In genomic region chr17:8232089-8232488, GRCm38 (mm10) we compare ENCODE assay signal across 9 mouse cellular contexts. TPM values are rescaled to one million over a fixed set of nuclear protein-coding genes. Genes with fewer than 3 reads are reported as not detected.
DNase-seq lines count a peak whose midpoint lies in the region; ATAC-seq lines count a peak whose summit lies in the region.
"Had no signal": no experiment of that assay in that cellular context is flagged by ENCODE, and none has a peak within 500 bp of the region (broad histone marks: within the 10 kb centered on the region; RNA-seq: fewer than 3 reads in every experiment).

No protein-coding gene starts in this region.

- 0 out of 2 replicates have a peak, but pooled peaks cover 13% of the 10 kb centered on the region for H3K4me1 ChIP-seq in kidney, embryonic 15.5 days
- H3K4me1 ChIP-seq in hindbrain, embryonic 16.5 days (ENCODE audit: control insufficient read depth, insufficient read depth, low read depth, low read length): no peaks in the 10 kb centered on the region
- H3K4me1 ChIP-seq in forebrain, embryonic 14.5 days (ENCODE audit: control insufficient read depth, insufficient read depth, low read length): no peaks in the 10 kb centered on the region

- H3K27ac ChIP-seq in kidney, embryonic 15.5 days: no peak overlapping the region
- no peak overlapping the region for H3K27ac ChIP-seq in hindbrain, embryonic 16.5 days (ENCODE audit: low read depth, low read length)
- H3K27ac ChIP-seq in forebrain, embryonic 14.5 days (ENCODE audit: low read depth, low read length): no peak overlapping the region
- H3K27ac ChIP-seq: left cerebral cortex, adult 2 months had no signal

- H3K4me3 ChIP-seq in kidney, embryonic 15.5 days (replicated peaks): no peak overlapping the region
- no peak overlapping the region for H3K4me3 ChIP-seq in hindbrain, embryonic 16.5 days (ENCODE audit: low read length)
- H3K4me3 ChIP-seq in forebrain, embryonic 14.5 days (ENCODE audit: low read depth, low read length): no peak overlapping the region
- H3K4me3 ChIP-seq: left cerebral cortex, adult 2 months had no signal

- no peaks in the 10 kb centered on the region for H3K27me3 ChIP-seq in kidney, embryonic 15.5 days
- H3K27me3 ChIP-seq in hindbrain, embryonic 16.5 days (replicated peaks; ENCODE audit: control insufficient read depth, insufficient read depth, low read length): no peaks in the 10 kb centered on the region
- no peaks in the 10 kb centered on the region for H3K27me3 ChIP-seq in forebrain, embryonic 14.5 days (replicated peaks; ENCODE audit: control insufficient read depth, insufficient read depth, low read length)

- ATAC-seq in kidney, embryonic 15.5 days (replicated peaks; ENCODE audit: low FRiP score): 0 out of 2 replicates have a peak, but pooled peaks have one; percentile 33
- peak; percentile 36 to 58; a peak in 2 of 4 replicates for ATAC-seq in hematopoietic stem cell, adult 5-6 weeks (replicated peaks in 1 of 2; ENCODE audit: insufficient read depth in 1 of 2, low FRiP score in 2 of 2, low TSS enrichment in 1 of 2, low read depth in 1 of 2, poor library complexity in 2 of 2, severe bottlenecking in 2 of 2)
- ATAC-seq in neutrophil, adult 5-6 weeks (ENCODE audit: extremely low read depth, insufficient number of reproducible peaks, low FRiP score, poor library complexity, severe bottlenecking): peak; percentile 44; the same call in 1 of the 2 replicates
- no peak for ATAC-seq in hindbrain, embryonic 16.5 days
- no peak for ATAC-seq in forebrain, embryonic 14.5 days

- H3K9ac ChIP-seq in kidney, embryonic 15.5 days: no peak overlapping the region
- no peak overlapping the region for H3K9ac ChIP-seq in hindbrain, embryonic 16.5 days (ENCODE audit: low read depth, low read length)
- no peak overlapping the region for H3K9ac ChIP-seq in forebrain, embryonic 14.5 days (ENCODE audit: low read length)

- no peak overlapping the region for H3K4me2 ChIP-seq in kidney, embryonic 15.5 days
- H3K4me2 ChIP-seq in hindbrain, embryonic 16.5 days (ENCODE audit: low read length): no peak overlapping the region
- no peak overlapping the region for H3K4me2 ChIP-seq in forebrain, embryonic 14.5 days (ENCODE audit: low read length)

- H3K9me3 ChIP-seq in kidney, embryonic 15.5 days (replicated peaks): no peaks in the 10 kb centered on the region
- no peaks in the 10 kb centered on the region for H3K9me3 ChIP-seq in hindbrain, embryonic 16.5 days (ENCODE audit: control insufficient read depth, low read length)
- H3K9me3 ChIP-seq in forebrain, embryonic 14.5 days (replicated peaks; ENCODE audit: control insufficient read depth, low read length): no peaks in the 10 kb centered on the region

- H3K36me3 ChIP-seq in kidney, embryonic 15.5 days: no peaks in the 10 kb centered on the region
- H3K36me3 ChIP-seq in hindbrain, embryonic 16.5 days (ENCODE audit: control insufficient read depth, insufficient read depth, low read length): no peaks in the 10 kb centered on the region
- no peaks in the 10 kb centered on the region for H3K36me3 ChIP-seq in forebrain, embryonic 14.5 days (ENCODE audit: control insufficient read depth, insufficient read depth, low read length)

- 34% methylated on average over 5 of the region's 5 CpGs for WGBS in kidney, embryonic 15.5 days
- 60% methylated on average over 5 of the region's 5 CpGs for whole genome bisulfite sequencing in hindbrain, embryonic 16.5 days
- WGBS in forebrain, embryonic 14.5 days: 80% methylated on average over 5 of the region's 5 CpGs

- no peak for DNase-seq in kidney, adult 11 months
- peak; percentile 34 to 49 for DNase-seq in adrenal gland, postnatal 36 days
- DNase-seq in thymus, postnatal 0 days (ENCODE audit: low spot score): no peak
- no peak for DNase-seq in forebrain, embryonic 14.5 days (ENCODE audit: low spot score)

RNA-seq across cellular contexts. Expression of gene Ccr6, which starts 3.8 kb away (rescaled TPM):
- not detected in 2 replicates for polyA plus RNA-seq in kidney, embryonic 15.5 days (2015; fragmentation: Nextera tagmentation; extraction: Ambion mirVana)
- not detected for total RNA-seq in adrenal gland, postnatal 36 days (2021)
- not detected in 2 replicates for total RNA-seq in hematopoietic stem cell, adult 5-6 weeks (2017)
- total RNA-seq in neutrophil, adult 5-6 weeks (2017): 73.4 and 82.4 TPM in 2 replicates
- 1.7 and 2.0 TPM in 2 replicates for polyA plus RNA-seq in thymus, postnatal 0 days (2015; fragmentation: Nextera tagmentation; extraction: Ambion mirVana)
- not detected in 2 replicates for polyA plus RNA-seq in hindbrain, embryonic 16.5 days (2015; fragmentation: Nextera tagmentation; extraction: Ambion mirVana)
- polyA plus RNA-seq in forebrain, embryonic 14.5 days (2014; fragmentation: Nextera tagmentation; extraction: Ambion mirVana): not detected in 2 replicates
- total RNA-seq: left cerebral cortex, adult 2 months had no signal

RNA-seq across cellular contexts. Expression of gene Mpc1, which starts 50.6 kb away (rescaled TPM):
- polyA plus RNA-seq in kidney, embryonic 15.5 days (2015; fragmentation: Nextera tagmentation; extraction: Ambion mirVana): 165 and 179 TPM in 2 replicates
- total RNA-seq in adrenal gland, postnatal 36 days (2021): 100 to 1,000 TPM; 391 to 415 TPM
- 72.7 and 73.1 TPM in 2 replicates for total RNA-seq in hematopoietic stem cell, adult 5-6 weeks (2017)
- 113 and 123 TPM in 2 replicates for total RNA-seq in neutrophil, adult 5-6 weeks (2017)
- 280 and 284 TPM in 2 replicates for polyA plus RNA-seq in thymus, postnatal 0 days (2015; fragmentation: Nextera tagmentation; extraction: Ambion mirVana)
- 389 and 473 TPM in 2 replicates for polyA plus RNA-seq in hindbrain, embryonic 16.5 days (2015; fragmentation: Nextera tagmentation; extraction: Ambion mirVana)
- polyA plus RNA-seq in forebrain, embryonic 14.5 days (2014; fragmentation: Nextera tagmentation; extraction: Ambion mirVana): 340 and 366 TPM in 2 replicates

Comparison
In these comparisons a context has a peak if more than half of its experiments do, and no peak if none do; other contexts are left out.
1. ATAC-seq: peak in kidney, embryonic 15.5 days (single experiment), hematopoietic stem cell, adult 5-6 weeks (2 of 2) and neutrophil, adult 5-6 weeks (single experiment); none in hindbrain, embryonic 16.5 days (single experiment) and forebrain, embryonic 14.5 days (single experiment).
2. DNase-seq: peak in adrenal gland, postnatal 36 days (2 of 2); none in kidney, adult 11 months (single experiment), thymus, postnatal 0 days (single experiment) and forebrain, embryonic 14.5 days (single experiment).